ENCODE assay signal across 8 mouse cellular contexts in genomic region chrX:102188712-102189497, GRCm38 (mm10). TPM values are rescaled to one million over a fixed set of nuclear protein-coding genes. Genes with fewer than 3 reads are reported as not detected.
DNase-seq lines count a peak whose midpoint lies in the region; ATAC-seq and TF ChIP-seq lines count a peak whose summit lies in the region.

Gene Rps4x, minus strand, starts transcription at chrX:102189394.

- H3K36me3 ChIP-seq in ES-E14 (ENCODE audit: control insufficient read depth, insufficient read depth, low read length, poor library complexity, severe bottlenecking), result peaks cover 34% of the 10 kb centered on the region
- 0 out of 2 replicates have a peak, but pooled peaks cover 5% of the 10 kb centered on the region for H3K36me3 ChIP-seq in forebrain, embryonic 15.5 days
- peaks cover 19% of the 10 kb centered on the region for H3K36me3 ChIP-seq in liver, postnatal 0 days (replicated peaks; ENCODE audit: insufficient read depth, low read length)
- H3K36me3 ChIP-seq in neural tube, embryonic 13.5 days, result peaks cover 7% of the 10 kb centered on the region

- H3K27ac ChIP-seq in ES-E14 (ENCODE audit: insufficient read depth, low read depth, low read length, poor library complexity, severe bottlenecking), result peak within 1 kb of the TSS; percentile 86
- H3K27ac ChIP-seq in forebrain, embryonic 15.5 days (replicated peaks), result peak within 1 kb of the TSS; percentile 86
- peak within 1 kb of the TSS; percentile 78 for H3K27ac ChIP-seq in liver, postnatal 0 days (ENCODE audit: low read depth)
- H3K27ac ChIP-seq in neural tube, embryonic 13.5 days (replicated peaks), result peak within 1 kb of the TSS; percentile 90

- no peaks in the 10 kb centered on the region for H3K9me3 ChIP-seq in ES-E14 (ENCODE audit: control insufficient read depth, insufficient read depth, low read depth, low read length)
- H3K9me3 ChIP-seq in forebrain, embryonic 15.5 days, result no peaks in the 10 kb centered on the region
- H3K9me3 ChIP-seq in liver, postnatal 0 days (ENCODE audit: low read length), result no peaks in the 10 kb centered on the region
- no peaks in the 10 kb centered on the region for H3K9me3 ChIP-seq in neural tube, embryonic 13.5 days

- peak within 1 kb of the TSS; percentile 74 to 82 for H3K4me3 ChIP-seq in ES-E14 (ENCODE audit: insufficient read depth in 1 of 2, low read depth in 1 of 2, low read length in 2 of 2, poor library complexity in 1 of 2, severe bottlenecking in 1 of 2)
- H3K4me3 ChIP-seq in forebrain, embryonic 15.5 days, result peak within 1 kb of the TSS; percentile 54
- peak within 1 kb of the TSS; percentile 64 for H3K4me3 ChIP-seq in liver, postnatal 0 days (ENCODE audit: low read depth, low read length)
- peak within 1 kb of the TSS; percentile 56 for H3K4me3 ChIP-seq in neural tube, embryonic 13.5 days

- intact Hi-C loops in heart, postnatal 14 days (cut with DNase I), result loop anchor here (5.0 to 10.0 kb wide), 2 partner anchors 117 to 204 kb away; partner anchors contain the start of gene Rtl5

- H3K4me1 ChIP-seq in ES-E14 (ENCODE audit: control insufficient read depth in 2 of 2, insufficient read depth in 2 of 2, low read length in 2 of 2, poor library complexity in 1 of 2), result peaks cover 0 to 6% of the 10 kb centered on the region in 2 experiments; a peak in 2 of 4 replicates
- peaks cover 21% of the 10 kb centered on the region for H3K4me1 ChIP-seq in forebrain, embryonic 15.5 days
- H3K4me1 ChIP-seq in liver, postnatal 0 days (ENCODE audit: insufficient read depth), result no peaks in the 10 kb centered on the region
- peaks cover 18% of the 10 kb centered on the region for H3K4me1 ChIP-seq in neural tube, embryonic 13.5 days (replicated peaks)

- no peaks in the 10 kb centered on the region for H3K27me3 ChIP-seq in forebrain, embryonic 15.5 days
- peaks cover 3% of the 10 kb centered on the region; the same call in 1 of the 2 replicates for H3K27me3 ChIP-seq in liver, postnatal 0 days (ENCODE audit: insufficient read depth, low read length)
- 0 out of 2 replicates have a peak, but pooled peaks cover 4% of the 10 kb centered on the region for H3K27me3 ChIP-seq in neural tube, embryonic 13.5 days

- peak; percentile 97 for ATAC-seq in forebrain, embryonic 15.5 days (replicated peaks)
- peak; percentile 88 for ATAC-seq in liver, postnatal 0 days
- ATAC-seq in neural tube, embryonic 13.5 days (ENCODE audit: low read depth), result peak; percentile 95

- no peak for TF ChIP-seq EP300 in liver, postnatal 0 days (IDR thresholded peaks at IDR 0.05; ENCODE audit: low read depth)

- TF ChIP-seq CTCF in liver, postnatal 0 days (IDR thresholded peaks at IDR 0.05; ENCODE audit: low read depth), result peak; percentile 76

- H3K4me2 ChIP-seq in forebrain, embryonic 15.5 days (replicated peaks), result peak within 1 kb of the TSS; percentile 50
- H3K4me2 ChIP-seq in liver, postnatal 0 days (ENCODE audit: low read depth, low read length), result peak within 1 kb of the TSS; percentile 73
- peak within 1 kb of the TSS; percentile 73 for H3K4me2 ChIP-seq in neural tube, embryonic 13.5 days

- WGBS in forebrain, embryonic 15.5 days, result 19% methylated on average over 37 of the region's 37 CpGs
- WGBS in liver, postnatal 0 days (ENCODE audit: insufficient replicate concordance), result 22% methylated on average over 37 of the region's 37 CpGs
- 21% methylated on average over 37 of the region's 37 CpGs for WGBS in neural tube, embryonic 13.5 days

- H3K9ac ChIP-seq in ES-E14 (ENCODE audit: insufficient read depth, low read depth, low read length, poor library complexity, severe bottlenecking), result peak within 1 kb of the TSS; percentile 99
- peak within 1 kb of the TSS; percentile 63 for H3K9ac ChIP-seq in forebrain, embryonic 15.5 days (replicated peaks)
- peak within 1 kb of the TSS; percentile 69 for H3K9ac ChIP-seq in liver, postnatal 0 days (replicated peaks)
- H3K9ac ChIP-seq in neural tube, embryonic 13.5 days, result peak within 1 kb of the TSS; percentile 84

- in situ Hi-C loops in ES-E14 (cut with MboI; ENCODE audit: low sequenced_read_pairs in 2 of 2, unreplicated experiment in 2 of 2), result no loop called here

- DNase-seq in ES-E14 (ENCODE audit: low read depth, low spot score), result peak; percentile 51
- peak; percentile 68 for DNase-seq in cerebellum, adult 11-12 months
- peak; percentile 80 to 83 for DNase-seq in heart, postnatal 14 days
- DNase-seq in layer of hippocampus, adult 11-12 months (ENCODE audit: low spot score), result peak; percentile 74
- peak; percentile 82 for DNase-seq in liver, postnatal 0 days
- peak; percentile 67 for DNase-seq in telencephalon, adult 2 months (ENCODE audit: low read depth, low spot score)

TF ChIP-seq in ES-E14, 5 proteins besides CTCF, POLR2A, EP300 and RAD21:
- TF ChIP-seq HCFC1 (IDR thresholded peaks at IDR 0.05; ENCODE audit: borderline replicate concordance, insufficient read depth, low read length), result 0 out of 2 replicates have a peak, but pooled peaks have one; percentile 27
- TF ChIP-seq ZNF384 (IDR thresholded peaks at IDR 0.05; ENCODE audit: low read depth, low read length), result no peak
- no peak for TF ChIP-seq MAFK (IDR thresholded peaks at IDR 0.05; ENCODE audit: insufficient read depth, low read depth, low read length)
- no peak for TF ChIP-seq ZC3H11A (IDR thresholded peaks at IDR 0.05; ENCODE audit: borderline replicate concordance, low read depth, low read length)

RNA-seq across cellular contexts. Expression of gene Rps4x, which starts in this region (rescaled TPM):
- 1,621 and 1,818 TPM in 2 replicates for total RNA-seq in ES-E14 (2012; rRNA removed)
- polyA plus RNA-seq in forebrain, embryonic 15.5 days (2015; fragmentation: Nextera tagmentation; extraction: Ambion mirVana), result 464 and 469 TPM in 2 replicates
- total RNA-seq in heart, postnatal 14 days (2021), result 100 to 1,000 TPM; 608 to 817 TPM
- 413 and 415 TPM in 2 replicates for polyA plus RNA-seq in liver, postnatal 0 days (2015; fragmentation: Nextera tagmentation; extraction: Ambion mirVana)
- polyA plus RNA-seq in neural tube, embryonic 13.5 days (2015; fragmentation: Nextera tagmentation; extraction: Ambion mirVana), result 423 and 453 TPM in 2 replicates

Comparison
In these comparisons a context has a peak if more than half of its experiments do, and no peak if none do; other contexts are left out.
1. Peak in every context shown above with its lines: DNase-seq, ATAC-seq, H3K4me3 ChIP-seq and H3K27ac ChIP-seq.